25 mouse cellular contexts compared by ENCODE assay signal in the genomic region with DNA sequence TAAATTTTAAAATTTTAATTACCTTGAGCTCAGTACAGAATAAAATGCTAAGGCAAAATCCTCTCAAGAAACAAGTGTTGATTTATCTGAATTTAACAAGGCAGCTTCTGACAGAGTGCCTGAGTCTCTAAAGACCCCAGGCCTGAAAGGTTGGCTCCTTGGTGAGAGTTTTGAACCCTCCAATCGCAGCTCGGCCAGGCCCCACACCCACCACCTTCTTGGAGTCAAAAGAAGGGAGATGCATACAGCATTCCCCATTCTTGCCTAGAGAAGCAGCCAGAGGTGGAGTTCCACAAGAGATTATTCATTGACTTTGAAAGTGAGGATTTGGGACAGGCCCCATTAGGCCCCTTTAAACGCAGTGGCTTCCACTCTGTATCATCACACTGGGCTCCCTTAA.
"Had no signal": no experiment of that assay in that cellular context is flagged by ENCODE, and none has a peak within 500 bp of the region (broad histone marks: within the 10 kb centered on the region; RNA-seq: fewer than 3 reads in every experiment).

No protein-coding gene starts in this region.

- H3K4me2 ChIP-seq: heart, embryonic 12.5 days; hindbrain, embryonic 13.5 days; hindbrain, embryonic 15.5 days; kidney, embryonic 15.5 days; limb, embryonic 13.5 days; limb, embryonic 15.5 days; liver, embryonic 12.5 days had no signal

- H3K27ac ChIP-seq: heart, embryonic 10.5 days; hindbrain, embryonic 13.5 days; hindbrain, embryonic 15.5 days; hindbrain, postnatal 0 days; kidney, embryonic 15.5 days; kidney, postnatal 0 days; limb, embryonic 13.5 days; limb, embryonic 15.5 days; liver, embryonic 12.5 days; liver, embryonic 14.5 days had no signal

- H3K9me3 ChIP-seq: heart, embryonic 10.5 days; heart, embryonic 12.5 days; hindbrain, embryonic 13.5 days; hindbrain, embryonic 15.5 days; kidney, embryonic 15.5 days; limb, embryonic 13.5 days; limb, embryonic 15.5 days; liver, embryonic 12.5 days had no signal

- H3K4me1 ChIP-seq: heart, embryonic 10.5 days; heart, embryonic 12.5 days; kidney, embryonic 15.5 days; limb, embryonic 13.5 days; limb, embryonic 15.5 days; liver, embryonic 12.5 days had no signal

- H3K36me3 ChIP-seq: heart, embryonic 10.5 days; heart, embryonic 12.5 days; hindbrain, embryonic 13.5 days; hindbrain, embryonic 15.5 days; kidney, embryonic 15.5 days; limb, embryonic 13.5 days; limb, embryonic 15.5 days; liver, embryonic 12.5 days had no signal

- DNase-seq: gastrocnemius, postnatal 14 days; gastrocnemius, postnatal 36 days; heart, adult 18-20 months; heart, postnatal 10 days; heart, postnatal 36 days; kidney, adult 11 months; kidney, adult 2 months; kidney, adult 9 months; kidney, postnatal 14 days; kidney, postnatal 36 days; layer of hippocampus, adult 9-11 months; layer of hippocampus, postnatal 36 days; left cerebral cortex, postnatal 4 days had no signal

- H3K4me3 ChIP-seq: heart, embryonic 10.5 days; heart, embryonic 12.5 days; hindbrain, embryonic 13.5 days; hindbrain, embryonic 15.5 days; kidney, embryonic 15.5 days; limb, embryonic 13.5 days; limb, embryonic 15.5 days; liver, embryonic 12.5 days had no signal

- H3K9ac ChIP-seq: heart, embryonic 12.5 days; hindbrain, embryonic 13.5 days; hindbrain, embryonic 15.5 days; kidney, embryonic 15.5 days; limb, embryonic 13.5 days; limb, embryonic 15.5 days; liver, embryonic 12.5 days; liver, embryonic 14.5 days had no signal

- ATAC-seq: hindbrain, postnatal 0 days; intestine, embryonic 16.5 days; liver, embryonic 12.5 days had no signal

- H3K27me3 ChIP-seq: heart, embryonic 12.5 days; hindbrain, embryonic 15.5 days; kidney, embryonic 15.5 days; limb, embryonic 15.5 days; liver, embryonic 12.5 days had no signal
